Mouse (Mus musculus) neural tube, postnatal 0 days (tissue): ENCODE data around the gene Wdr45b. TPM values are rescaled to one million over a fixed set of nuclear protein-coding genes. Genes with fewer than 3 reads are reported as not detected.

Source experiments
- microRNA-seq: library from miRNA; unstranded; fragments of <30 nt; microRNA quantifications from one replicate; pipeline ENCODE4, GENCODE M21; 2016
- polyA plus RNA-seq: library from polyadenylated mRNA; unstranded; fragments of >200 nt; fragmentation: Nextera tagmentation; extraction: Ambion mirVana; gene quantifications from 2 replicates; pipeline ENCODE4 v1.2.1, GENCODE M21; 2015

The Wdr45b gene
- 77.1 and 83.8 TPM in 2 replicates for polyA plus RNA-seq

GRCm38 (mm10) chr11:121354091-121354707 lies at the start of gene Wdr45b:
Gene Wdr45b (minus strand): TSS chr11:121354445.

GRCm38 (mm10) chr11:121387750-121388553 lies 33.7 kb upstream of the Wdr45b start, which contains the start of gene Rab40b:
Gene Rab40b (minus strand): TSS chr11:121388251.

Small RNAs within 50 kb of the gene (microRNA-seq; reads per million reads assigned to microRNA genes)
- gene Mir7236, result not detected

Other genes with a start within 250 kb of the Wdr45b start
- gene Tex19.2, start 235.8 kb downstream of the Wdr45b start, polyA plus RNA-seq, result not detected in 2 replicates
- 0.09 TPM in 1 of 2 replicates, not detected in the other for gene Tex19.1, start 208.3 kb downstream of the Wdr45b start, polyA plus RNA-seq
- gene Uts2r, start 194.2 kb downstream of the Wdr45b start, polyA plus RNA-seq, result 0.72 and 0.88 TPM in 2 replicates
- gene Hexdc, start 150.0 kb downstream of the Wdr45b start, polyA plus RNA-seq, result 35.7 and 46.1 TPM in 2 replicates
- gene Ogfod3, start 149.7 kb downstream of the Wdr45b start, polyA plus RNA-seq, result 36.1 and 39.1 TPM in 2 replicates
- gene Cybc1, start 125.1 kb downstream of the Wdr45b start, polyA plus RNA-seq, result 24.0 and 25.7 TPM in 2 replicates
- gene Narf, start 117.2 kb downstream of the Wdr45b start, polyA plus RNA-seq, result 34.3 and 34.8 TPM in 2 replicates
- gene Foxk2, start 94.5 kb downstream of the Wdr45b start, polyA plus RNA-seq, result 17.5 and 23.6 TPM in 2 replicates
- gene Rab40b, start 33.8 kb upstream of the Wdr45b start, polyA plus RNA-seq, result 18.7 and 20.6 TPM in 2 replicates
- 9.6 and 9.7 TPM in 2 replicates for gene Fn3krp, start 67.0 kb upstream of the Wdr45b start, polyA plus RNA-seq
- 8.4 and 10.3 TPM in 2 replicates for gene Fn3k, start 80.5 kb upstream of the Wdr45b start, polyA plus RNA-seq
- 51.1 and 51.7 TPM in 2 replicates for gene Tbcd, start 97.5 kb upstream of the Wdr45b start, polyA plus RNA-seq
- gene Zfp750, start 164.9 kb upstream of the Wdr45b start, polyA plus RNA-seq, result 0.23 and 0.29 TPM in 2 replicates